Mouse (Mus musculus) Patski (cell line): ENCODE results near the gene Txndc9. TPM values are rescaled to one million over a fixed set of nuclear protein-coding genes. Genes with fewer than 3 reads are reported as not detected.

ENCODE experiments used
- ATAC-seq: fragments of 100-300 bp; one replicate; pipeline ENCODE4 v1.8.0; 2021
- CTCF ChIA-PET: fragments of 350-600 bp; sonication (Branson Sonifier 250); formaldehyde crosslinking; loops from one replicate; lab custom pipeline; 2022; ENCODE audit warnings: inconsistent platforms; lab: Charles Lee
- POLR2A ChIA-PET: fragments of 350-600 bp; sonication (Branson Sonifier 250); formaldehyde crosslinking; loops from one replicate; lab custom pipeline; 2022; ENCODE audit warnings: antibody characterized with exemption, inconsistent platforms; lab: Charles Lee
- DNase-seq: peaks from one replicate; pipeline ENCODE4 v3.0.0-alpha.2; 2011; ENCODE audit warnings: low read depth, low spot score
- H3K27me3 ChIP-seq: fragments of 371-371 bp; one replicate; pipeline ENCODE4 v1.5.1; 2021
- CTCF ChIP-seq: fragments of 100-300 bp; IDR thresholded peaks from one replicate; pipeline ENCODE4 v1.5.1; 2021
- in situ Hi-C: fragments of 300-500 bp; cut with MboI; formaldehyde crosslinking; loops from 3 replicates; pipeline ENCODE4 v1.11.1; 2018; ENCODE audit warnings: low pct_unique_long_range_greater_than_20kb, mixed read lengths
- polyA plus RNA-seq: library from polyadenylated mRNA; unstranded; gene quantifications from one replicate; pipeline ENCODE4 v1.2.3, GENCODE M21; 2021

Gene Txndc9
- polyA plus RNA-seq, result 86.1 TPM

- ATAC-seq (peak; percentile 93), DNase-seq (no peak)
- ChIA-PET POLR2A (no interaction called here), CTCF (no interaction called here)
- H3K27me3 ChIP-seq, result no peaks in the 10 kb centered on the region
- TF ChIP-seq CTCF, result no peak
- in situ Hi-C loops, result loop anchor here (25.0 kb wide), 1 partner anchor 311 kb away; no protein-coding TSS in a partner anchor
These were observed at the start of gene Txndc9, which contains the start of gene Eif5b for GRCm38 (mm10) chr1:37997867-37998266. Gene Txndc9, minus strand, starts transcription at chr1:37997893. Gene Eif5b, plus strand, starts transcription at chr1:37998010.

- no peak for DNase-seq
- ChIA-PET POLR2A (no interaction called here), CTCF (no interaction called here)
- no peaks in the 10 kb centered on the region for H3K27me3 ChIP-seq
- no peak for ATAC-seq
- in situ Hi-C loops, result no loop called here
- no peak for TF ChIP-seq CTCF
These were observed 41.2 kb upstream of the Txndc9 start for GRCm38 (mm10) chr1:38038898-38039297.

GRCm38 (mm10) chr1:38037375-38037774 lies 39.7 kb upstream of the Txndc9 start:
- TF ChIP-seq CTCF, result no peak
- no peaks in the 10 kb centered on the region for H3K27me3 ChIP-seq
- ATAC-seq (no peak), DNase-seq (no peak)
- in situ Hi-C loops, result no loop called here
- ChIA-PET CTCF (interaction anchor here (1.2 to 1.3 kb wide), 3 partner anchors 9 to 25 kb away, joined by 3 to 5 read pairs (median 4); no protein-coding TSS in a partner anchor), POLR2A (no interaction called here)

- DNase-seq, result no peak
- CTCF ChIA-PET, result no interaction called here
- in situ Hi-C loops, result no loop called here
- no peak for ATAC-seq
- POLR2A ChIA-PET, result no interaction called here
- H3K27me3 ChIP-seq, result no peaks in the 10 kb centered on the region
- TF ChIP-seq CTCF, result no peak
These were observed 37.8 kb upstream of the Txndc9 start for GRCm38 (mm10) chr1:38035521-38035920.

DNA sequence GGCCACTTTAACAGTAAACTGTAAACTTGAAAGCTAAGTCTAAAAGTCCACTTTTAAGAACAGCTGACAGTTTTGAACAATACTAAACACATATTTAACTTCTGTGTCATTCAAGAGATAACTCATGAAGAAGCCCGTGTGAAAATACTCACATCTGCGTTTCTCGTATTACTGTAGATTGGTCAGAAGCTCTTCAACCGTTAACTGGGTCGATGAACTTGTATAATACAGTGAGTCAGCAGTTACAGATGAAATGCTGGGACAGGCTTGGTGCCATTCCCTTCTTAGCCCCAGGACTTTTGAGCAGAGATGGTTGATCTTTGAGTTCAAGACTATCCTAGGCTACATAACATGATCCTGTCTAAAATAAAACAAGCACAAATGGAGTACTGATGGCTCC lies 33.7 kb upstream of the Txndc9 start:
- no peak for ATAC-seq
- no peak for TF ChIP-seq CTCF
- ChIA-PET POLR2A (no interaction called here), CTCF (interaction anchor here (1.5 to 1.7 kb wide), 2 partner anchors 10 to 18 kb away, joined by 4 read pairs; no protein-coding TSS in a partner anchor)
- in situ Hi-C loops, result no loop called here
- no peak for DNase-seq
- no peaks in the 10 kb centered on the region for H3K27me3 ChIP-seq

DNA sequence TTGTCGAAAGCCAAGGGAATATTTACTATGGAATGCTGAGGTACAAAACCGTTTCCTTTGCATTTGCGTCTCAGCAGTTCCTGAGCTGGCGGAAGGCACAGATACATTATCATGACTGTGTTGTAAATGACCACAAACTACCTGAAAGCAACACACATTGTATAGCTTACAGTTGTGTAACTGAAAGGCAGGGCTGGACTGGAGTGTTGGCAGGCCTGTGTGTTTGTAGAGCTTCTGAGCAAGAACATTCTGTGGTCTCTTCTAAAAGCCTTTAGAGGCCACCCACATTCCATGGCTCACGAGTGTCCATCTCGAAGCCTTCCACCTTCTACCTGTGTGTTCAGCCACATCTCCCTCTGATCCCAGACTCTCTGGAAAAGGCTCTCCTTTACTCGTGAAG lies 29.6 kb upstream of the Txndc9 start:
- TF ChIP-seq CTCF, result no peak
- ChIA-PET CTCF (interaction anchor here (0.7 kb wide), 1 partner anchor 14 kb away, joined by 3 read pairs; no protein-coding TSS in a partner anchor), POLR2A (no interaction called here)
- ATAC-seq (no peak), DNase-seq (no peak)
- no peaks in the 10 kb centered on the region for H3K27me3 ChIP-seq
- in situ Hi-C loops, result no loop called here

- no peak for DNase-seq
- CTCF ChIA-PET, result no interaction called here
- POLR2A ChIA-PET, result interaction anchor here (0.6 kb wide), 1 partner anchor 15 kb away, joined by 3 read pairs; no protein-coding TSS in a partner anchor
- H3K27me3 ChIP-seq, result no peaks in the 10 kb centered on the region
- ATAC-seq, result no peak
- in situ Hi-C loops, result no loop called here
- TF ChIP-seq CTCF, result no peak
These were observed 17.0 kb upstream of the Txndc9 start for GRCm38 (mm10) chr1:38014551-38015203.

DNA sequence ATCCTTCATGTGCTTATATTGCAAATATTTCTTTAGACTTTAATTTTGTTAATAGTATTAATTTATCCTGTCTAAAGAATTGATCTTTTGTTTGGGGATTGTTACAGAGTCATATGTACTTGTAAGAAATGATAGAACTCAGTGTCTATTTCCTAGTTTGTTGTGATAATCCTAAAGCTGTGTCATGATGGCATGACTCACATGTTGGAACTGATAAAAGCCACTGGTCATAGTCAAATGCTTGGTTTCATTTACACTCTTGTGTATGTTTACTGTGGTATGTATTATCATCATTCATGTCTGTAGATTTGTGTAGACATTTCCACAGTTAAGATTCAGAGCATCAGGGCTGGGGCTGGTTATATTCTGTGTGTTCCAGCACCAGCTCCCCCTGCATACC lies 14.8 kb upstream of the Txndc9 start:
- POLR2A ChIA-PET, result interaction anchor here (0.6 to 1.2 kb wide), 3 partner anchors 12 to 1348 kb away, joined by 3 to 9 read pairs (median 5); no protein-coding TSS in a partner anchor
- no peak for ATAC-seq
- CTCF ChIA-PET, result interaction anchor here (1.1 to 2.0 kb wide), 5 partner anchors 9 to 31 kb away, joined by 3 to 6 read pairs (median 4); no protein-coding TSS in a partner anchor
- in situ Hi-C loops, result no loop called here
- no peak for TF ChIP-seq CTCF
- no peak for DNase-seq
- H3K27me3 ChIP-seq, result no peaks in the 10 kb centered on the region

GRCm38 (mm10) chr1:38012104-38012503 lies 14.4 kb upstream of the Txndc9 start:
- no peaks in the 10 kb centered on the region for H3K27me3 ChIP-seq
- no peak for TF ChIP-seq CTCF
- POLR2A ChIA-PET, result interaction anchor here (0.6 to 1.2 kb wide), 2 partner anchors 11 to 1348 kb away, joined by 5 to 9 read pairs; no protein-coding TSS in a partner anchor
- in situ Hi-C loops, result no loop called here
- DNase-seq (no peak), ATAC-seq (no peak)
- CTCF ChIA-PET, result interaction anchor here (1.1 to 2.0 kb wide), 3 partner anchors 10 to 32 kb away, joined by 3 to 6 read pairs (median 5); no protein-coding TSS in a partner anchor

DNA sequence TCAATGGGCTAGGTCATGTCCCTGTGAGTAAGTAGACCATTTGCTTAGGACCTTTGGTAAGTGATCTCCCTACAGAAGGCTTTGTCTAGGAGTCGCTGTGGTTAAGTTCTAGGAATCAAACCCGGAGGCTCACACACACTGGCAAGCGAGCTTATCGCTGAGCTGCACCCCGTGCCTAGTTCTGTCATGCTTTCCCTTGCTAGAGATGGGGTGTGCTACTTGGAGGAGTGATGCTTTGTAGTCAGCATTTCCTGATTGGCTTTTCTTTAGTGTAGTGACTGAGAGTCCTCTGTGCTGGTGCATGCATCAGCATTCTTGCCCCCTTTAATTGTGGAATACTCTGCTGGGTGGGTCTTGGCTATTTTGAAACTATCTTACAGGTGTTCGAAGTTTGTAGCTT lies 14.0 kb upstream of the Txndc9 start:
- in situ Hi-C loops, result no loop called here
- H3K27me3 ChIP-seq, result no peaks in the 10 kb centered on the region
- TF ChIP-seq CTCF, result no peak
- ATAC-seq, result no peak
- CTCF ChIA-PET, result interaction anchor here (1.3 to 2.0 kb wide), 2 partner anchors 10 to 26 kb away, joined by 5 to 6 read pairs; no protein-coding TSS in a partner anchor
- POLR2A ChIA-PET, result interaction anchor here (1.2 kb wide), 1 partner anchor 11 kb away, joined by 5 read pairs; no protein-coding TSS in a partner anchor
- no peak for DNase-seq

DNA sequence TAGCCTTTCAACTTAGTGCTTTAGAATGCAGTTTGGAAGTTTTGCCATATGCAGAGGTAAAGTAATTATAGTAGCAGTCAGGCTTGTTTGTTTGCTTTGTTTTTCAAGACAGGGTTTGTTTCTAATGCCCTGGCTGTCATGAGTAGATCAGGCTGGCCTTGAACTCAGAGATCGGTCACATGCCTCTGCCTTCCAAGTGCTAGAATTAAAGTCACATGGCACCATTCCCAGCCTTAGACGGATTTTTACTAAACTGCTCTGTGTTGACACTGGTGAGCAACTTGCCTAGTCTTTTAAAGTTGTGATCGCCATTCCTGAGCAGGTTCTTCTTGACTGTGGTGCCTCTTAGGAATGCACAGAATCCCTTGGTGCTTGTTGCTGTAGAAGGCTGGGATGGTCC lies 9.0 kb upstream of the Txndc9 start:
- no peak for TF ChIP-seq CTCF
- in situ Hi-C loops, result no loop called here
- no peaks in the 10 kb centered on the region for H3K27me3 ChIP-seq
- CTCF ChIA-PET, result no interaction called here
- POLR2A ChIA-PET, result no interaction called here
- no peak for ATAC-seq
- DNase-seq, result no peak
